9 mouse cellular contexts compared by ENCODE assay signal in the genomic region with DNA sequence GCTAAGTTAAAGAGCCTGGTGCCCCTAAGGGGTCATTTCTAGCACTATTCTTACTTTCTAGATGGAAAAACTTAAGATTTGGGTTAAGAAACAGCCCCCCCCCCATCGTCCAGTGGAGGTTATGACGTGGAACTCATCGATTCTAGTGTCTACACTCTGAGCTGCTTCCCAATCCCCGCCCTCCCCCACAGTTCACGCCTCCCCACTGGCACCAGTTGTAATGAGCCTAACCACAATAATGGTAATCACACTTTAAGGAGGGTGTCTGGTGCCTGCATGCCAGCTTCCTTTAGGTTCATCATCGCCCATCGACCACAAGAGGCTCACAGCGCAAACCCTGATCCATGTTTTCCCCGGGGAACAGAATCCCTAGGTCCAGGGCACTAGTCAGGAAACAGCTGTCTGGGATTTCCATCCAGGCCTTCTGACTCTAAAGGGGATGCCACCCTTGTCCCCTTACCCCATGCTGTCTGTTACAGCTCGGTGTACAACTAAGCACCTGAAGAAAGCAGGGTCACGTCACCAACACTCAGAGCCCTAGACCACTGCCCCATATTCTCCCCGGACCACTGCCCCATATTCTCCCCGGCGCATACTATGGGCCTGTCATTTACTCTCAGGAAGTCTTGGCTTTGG. TPM values are rescaled to one million over a fixed set of nuclear protein-coding genes. Genes with fewer than 3 reads are reported as not detected.
DNase-seq lines count a peak whose midpoint lies in the region; ATAC-seq and TF ChIP-seq lines count a peak whose summit lies in the region.
"Had no signal": no experiment of that assay in that cellular context is flagged by ENCODE, and none has a peak within 500 bp of the region (broad histone marks: within the 10 kb centered on the region; RNA-seq: fewer than 3 reads in every experiment).

No protein-coding gene starts in this region.

- ATAC-seq in kidney, embryonic 15.5 days (replicated peaks; ENCODE audit: low FRiP score), result no peak
- peak; percentile 24; the same call in 1 of the 2 replicates for ATAC-seq in common myeloid progenitor, adult 5-6 weeks (replicated peaks; ENCODE audit: low read depth, poor library complexity, severe bottlenecking)
- ATAC-seq in midbrain, postnatal 0 days (ENCODE audit: low FRiP score), result no peak

- H3K36me3 ChIP-seq in kidney, embryonic 15.5 days, result peaks cover 9% of the 10 kb centered on the region; the same call in 1 of the 2 replicates
- no peaks in the 10 kb centered on the region for H3K36me3 ChIP-seq in midbrain, postnatal 0 days (ENCODE audit: insufficient read depth, low read length)

- peak overlapping the region; percentile 99 for H3K4me3 ChIP-seq in kidney, embryonic 15.5 days (replicated peaks)
- H3K4me3 ChIP-seq in midbrain, postnatal 0 days (ENCODE audit: low read depth, low read length), result peak overlapping the region; percentile 99; the same call in 1 of the 2 replicates

- no peak overlapping the region for H3K27ac ChIP-seq in kidney, embryonic 15.5 days
- H3K27ac ChIP-seq in midbrain, postnatal 0 days (ENCODE audit: low read depth, low read length), result peak overlapping the region; percentile 12; the same call in 1 of the 2 replicates

- H3K4me1 ChIP-seq in kidney, embryonic 15.5 days, result peaks cover 76% of the 10 kb centered on the region
- peaks cover 32% of the 10 kb centered on the region for H3K4me1 ChIP-seq in midbrain, postnatal 0 days (ENCODE audit: insufficient read depth, low read length)

- H3K9me3 ChIP-seq in kidney, embryonic 15.5 days (replicated peaks), result no peaks in the 10 kb centered on the region
- no peaks in the 10 kb centered on the region for H3K9me3 ChIP-seq in midbrain, postnatal 0 days (ENCODE audit: low read length)

- DNase-seq in kidney, postnatal 25 days, result no peak
- DNase-seq in induced T-regulatory cell, adult 2 months (ENCODE audit: low read depth), result peak; percentile 84
- DNase-seq in midbrain, postnatal 0 days (ENCODE audit: low spot score), result no peak
- no peak for DNase-seq in frontal cortex, postnatal 10 days (ENCODE audit: low spot score in 2 of 2)
- DNase-seq in right cerebral cortex, postnatal 36 days (ENCODE audit: low spot score in 2 of 2), result no peak
- no peak for DNase-seq in thymus, adult 18-20 months
- DNase-seq: gastrocnemius, postnatal 25 days had no signal

- peak overlapping the region; percentile 90 for H3K4me2 ChIP-seq in kidney, embryonic 15.5 days
- peak overlapping the region; percentile 94 for H3K4me2 ChIP-seq in midbrain, postnatal 0 days (ENCODE audit: low read depth, low read length, poor library complexity, severe bottlenecking)

- peak overlapping the region; percentile 100 for H3K9ac ChIP-seq in kidney, embryonic 15.5 days
- peak overlapping the region; percentile 100; the same call in 1 of the 2 replicates for H3K9ac ChIP-seq in midbrain, postnatal 0 days (replicated peaks; ENCODE audit: low read length, poor library complexity, severe bottlenecking)

- WGBS in kidney, embryonic 15.5 days, result 65% methylated on average over 14 of the region's 14 CpGs
- 63% methylated on average over 14 of the region's 14 CpGs for WGBS in midbrain, postnatal 0 days

- no peaks in the 10 kb centered on the region for H3K27me3 ChIP-seq in kidney, embryonic 15.5 days
- H3K27me3 ChIP-seq in midbrain, postnatal 0 days (ENCODE audit: insufficient read depth, low read length), result no peaks in the 10 kb centered on the region

- TF ChIP-seq CTCF in midbrain, postnatal 0 days (IDR thresholded peaks at IDR 0.05), result no peak

RNA-seq across cellular contexts. Expression of gene Map7d1, which starts 2.4 kb away (rescaled TPM):
- polyA plus RNA-seq in kidney, embryonic 15.5 days (2015; fragmentation: Nextera tagmentation; extraction: Ambion mirVana), result 39.6 and 40.7 TPM in 2 replicates
- total RNA-seq in common myeloid progenitor, adult 5-6 weeks (2017), result 13.0 and 32.3 TPM in 2 replicates
- 106 and 124 TPM in 2 replicates for total RNA-seq in midbrain, postnatal 0 days (2014; rRNA removed)
- 56.9 and 61.2 TPM in 2 replicates for polyA plus RNA-seq in midbrain, postnatal 0 days (2015; fragmentation: Nextera tagmentation; extraction: Ambion mirVana)

RNA-seq across cellular contexts. Expression of gene Trappc3, which starts 8.4 kb away (rescaled TPM):
- polyA plus RNA-seq in kidney, embryonic 15.5 days (2015; fragmentation: Nextera tagmentation; extraction: Ambion mirVana), result 106 and 111 TPM in 2 replicates
- total RNA-seq in common myeloid progenitor, adult 5-6 weeks (2017), result 55.7 and 63.9 TPM in 2 replicates
- total RNA-seq in midbrain, postnatal 0 days (2014; rRNA removed), result 121 and 122 TPM in 2 replicates
- polyA plus RNA-seq in midbrain, postnatal 0 days (2015; fragmentation: Nextera tagmentation; extraction: Ambion mirVana), result 173 and 186 TPM in 2 replicates

RNA-seq across cellular contexts. Expression of gene Col8a2, which starts 32.8 kb away (rescaled TPM):
- 10.6 and 15.2 TPM in 2 replicates for polyA plus RNA-seq in kidney, embryonic 15.5 days (2015; fragmentation: Nextera tagmentation; extraction: Ambion mirVana)
- not detected in 2 replicates for total RNA-seq in common myeloid progenitor, adult 5-6 weeks (2017)
- total RNA-seq in midbrain, postnatal 0 days (2014; rRNA removed), result 8.3 and 11.0 TPM in 2 replicates
- 1.3 TPM in 2 replicates for polyA plus RNA-seq in midbrain, postnatal 0 days (2015; fragmentation: Nextera tagmentation; extraction: Ambion mirVana)

RNA-seq across cellular contexts. Expression of gene Thrap3, which starts 51.2 kb away (rescaled TPM):
- polyA plus RNA-seq in kidney, embryonic 15.5 days (2015; fragmentation: Nextera tagmentation; extraction: Ambion mirVana), result 219 and 230 TPM in 2 replicates
- total RNA-seq in common myeloid progenitor, adult 5-6 weeks (2017), result 331 and 353 TPM in 2 replicates
- total RNA-seq in midbrain, postnatal 0 days (2014; rRNA removed), result 119 and 162 TPM in 2 replicates
- polyA plus RNA-seq in midbrain, postnatal 0 days (2015; fragmentation: Nextera tagmentation; extraction: Ambion mirVana), result 81.6 and 94.8 TPM in 2 replicates
